Mouse (Mus musculus) midbrain, embryonic 14.5 days (tissue): ENCODE measurements at regions not wholly inside any gene's neighbourhood (a gene's known extent, or its start where the extent isn't known, plus 50 kb on each side); places are given as distances from the start of the nearest gene placed in this dataset.

Experiments used
- ATAC-seq: fragments of 200-750 bp; cut with Nextera tagmentation; 2 replicates; pipeline ENCODE4 v1.8.0; 2017; ENCODE audit warnings: moderate number of reproducible peaks, moderate library complexity; ENCODE audit not compliant: low FRiP score, low TSS enrichment
- DNase-seq: peaks from one replicate; pipeline ENCODE4 v3.0.0-alpha.2; 2015
- H3K27ac ChIP-seq: fragments of 300-500 bp; sonication (generic); replicated peaks from 2 replicates; pipeline ENCODE4 v1.5.1; 2014; ENCODE audit warnings: mild to moderate bottlenecking, low read depth, low read length, moderate library complexity
- H3K27me3 ChIP-seq: fragments of 300-500 bp; sonication (generic); 2 replicates; pipeline ENCODE4 v1.6.1; 2014; ENCODE audit warnings: low read length, control low read depth, mixed read lengths; ENCODE audit not compliant: control insufficient read depth, insufficient read depth
- H3K36me3 ChIP-seq: fragments of 300-500 bp; sonication (generic); 2 replicates; pipeline ENCODE4 v1.6.1; 2014; ENCODE audit warnings: low read length, control low read depth; ENCODE audit not compliant: control insufficient read depth, insufficient read depth
- H3K4me1 ChIP-seq: fragments of 300-500 bp; sonication (generic); 2 replicates; pipeline ENCODE4 v1.6.1; 2014; ENCODE audit warnings: mild to moderate bottlenecking, antibody characterized with exemption, low read length, control low read depth; ENCODE audit not compliant: control insufficient read depth, insufficient read depth
- H3K4me2 ChIP-seq: fragments of 300-500 bp; sonication (generic); 2 replicates; pipeline ENCODE4 v1.6.1; 2014; ENCODE audit warnings: mild to moderate bottlenecking, low read length, moderate library complexity
- H3K4me3 ChIP-seq: fragments of 300-500 bp; sonication (generic); replicated peaks from 2 replicates; pipeline ENCODE4 v1.5.1; 2014; ENCODE audit warnings: low read depth, low read length
- H3K9ac ChIP-seq: fragments of 300-500 bp; sonication (generic); replicated peaks from 2 replicates; pipeline ENCODE4 v1.6.1; 2014; ENCODE audit warnings: mild to moderate bottlenecking, low read length, moderate library complexity
- H3K9me3 ChIP-seq: fragments of 300-500 bp; sonication (generic); 2 replicates; pipeline ENCODE4 v1.6.1; 2016; ENCODE audit warnings: low read length, control low read depth, mixed read lengths; ENCODE audit not compliant: control insufficient read depth
- WGBS: fragments of 180-500 bp; shearing (Covaris S2); extraction: QIAGEN DNeasy Blood & Tissue Kit; methylation state at CpG from one replicate; pipeline ENCODE4 v1.1.7; 2014; 5-methylcytosine and 5-hydroxymethylcytosine counted together

DNA sequence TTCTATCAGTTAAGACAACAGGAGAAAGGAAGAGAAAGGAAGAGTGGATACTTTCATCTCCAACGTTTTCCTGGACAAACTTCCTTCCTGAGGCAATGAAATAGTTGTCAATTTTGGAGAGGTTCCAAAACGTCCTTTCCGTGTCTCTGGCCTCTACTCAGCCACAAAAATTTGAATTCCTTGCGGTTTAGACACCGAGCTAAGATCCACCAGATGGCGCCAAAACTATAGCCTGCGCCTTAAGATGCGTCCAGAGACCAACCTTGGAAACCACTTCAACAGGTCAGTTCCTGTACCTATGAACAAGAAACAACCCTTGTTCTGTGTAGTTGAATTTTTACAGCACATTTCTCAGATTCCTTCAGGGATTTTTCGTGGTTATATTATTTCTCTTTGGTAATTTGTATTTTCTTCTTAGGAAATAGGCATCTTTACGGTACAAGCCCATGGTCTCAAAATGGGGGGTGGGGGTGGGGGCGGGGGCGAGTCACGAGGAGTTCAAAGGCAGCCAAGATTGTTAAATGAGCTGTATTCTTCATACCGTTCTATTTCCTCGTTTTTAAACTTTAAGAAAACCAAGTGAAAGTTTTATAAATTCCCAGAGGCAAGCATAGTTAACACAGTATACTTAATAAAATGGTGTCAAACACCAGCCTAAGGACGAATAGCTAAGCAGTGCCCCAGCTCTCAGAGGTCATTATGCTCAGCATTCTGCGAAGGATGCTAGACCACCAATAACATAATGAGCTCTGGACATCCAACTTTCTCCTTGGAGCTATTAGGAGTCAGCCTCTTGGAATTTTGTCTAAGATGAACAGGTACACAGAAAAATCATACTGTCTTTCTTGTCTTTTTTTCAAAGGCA is 96.2 kb upstream of the Cacna2d1 start:
- WGBS: 35% methylated on average over 17 of the region's 17 CpGs
- ATAC-seq (peak; percentile 77; the same call in 1 of the 2 replicates), DNase-seq (peak; percentile 95)
- Histone ChIP-seq H3K27me3 (no peaks in the 10 kb centered on the region), H3K4me1 (no peaks in the 10 kb centered on the region), H3K27ac (no peak overlapping the region), H3K4me3 (no peak overlapping the region), H3K9ac (no peak overlapping the region), H3K36me3 (no peaks in the 10 kb centered on the region), H3K4me2 (no peak overlapping the region), H3K9me3 (no peaks in the 10 kb centered on the region)

DNA sequence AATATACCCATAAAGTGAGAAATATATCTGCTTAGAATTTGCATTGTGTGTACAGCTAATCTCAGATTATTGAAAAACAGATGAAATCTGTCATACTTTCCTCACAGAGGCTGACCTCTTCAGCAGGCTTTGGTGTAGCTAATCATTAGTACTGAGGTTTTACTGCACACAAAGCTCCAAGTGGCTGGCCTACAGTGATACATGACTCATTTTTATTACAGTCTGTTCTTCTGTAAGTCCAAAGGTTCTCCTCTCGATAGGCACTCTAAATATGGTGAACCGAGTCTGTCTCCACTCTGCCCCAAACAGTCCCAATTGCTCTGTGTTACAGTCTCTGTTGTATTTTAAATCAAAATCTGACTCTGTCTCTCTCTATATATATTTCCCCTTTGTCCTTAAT is 87.7 kb upstream of the Cacna2d1 start:
- no peaks in the 10 kb centered on the region for H3K27me3 ChIP-seq
- no peak for ATAC-seq
- no peaks in the 10 kb centered on the region for H3K9me3 ChIP-seq
- no peak overlapping the region for H3K4me2 ChIP-seq
- 92% methylated on average over 2 of the region's 2 CpGs for WGBS
- peaks cover 6% of the 10 kb centered on the region; the same call in 1 of the 2 replicates for H3K4me1 ChIP-seq
- no peak overlapping the region for H3K9ac ChIP-seq
- DNase-seq: no peak
- H3K27ac ChIP-seq: no peak overlapping the region
- no peak overlapping the region for H3K4me3 ChIP-seq
- no peaks in the 10 kb centered on the region for H3K36me3 ChIP-seq

DNA sequence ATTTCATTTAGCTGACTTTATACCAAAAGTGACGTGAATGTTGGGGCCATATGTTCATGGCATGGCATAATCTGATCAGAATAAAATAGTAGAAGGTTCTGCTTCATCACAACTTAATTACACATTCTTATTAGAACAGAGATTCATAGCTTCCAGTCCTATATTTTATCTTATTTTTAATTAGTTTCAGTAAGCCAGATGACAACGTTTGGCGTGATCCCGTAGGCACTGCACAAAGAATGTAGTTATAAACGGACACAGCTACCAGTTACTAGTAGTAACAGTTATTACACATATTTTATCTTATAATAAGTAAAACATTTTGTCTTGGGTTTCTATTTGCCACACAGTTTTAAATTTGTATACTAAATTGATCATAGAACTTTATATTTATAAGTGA is 85.0 kb upstream of the Cacna2d1 start:
- H3K9me3 ChIP-seq: no peaks in the 10 kb centered on the region
- H3K4me3 ChIP-seq: no peak overlapping the region
- no peaks in the 10 kb centered on the region for H3K36me3 ChIP-seq
- H3K4me1 ChIP-seq: peaks cover 6% of the 10 kb centered on the region; the same call in 1 of the 2 replicates
- H3K4me2 ChIP-seq: no peak overlapping the region
- WGBS: 63% methylated on average over 5 of the region's 5 CpGs
- ATAC-seq (no peak), DNase-seq (peak; percentile 13)
- H3K27ac ChIP-seq: no peak overlapping the region
- H3K9ac ChIP-seq: no peak overlapping the region
- H3K27me3 ChIP-seq: no peaks in the 10 kb centered on the region

DNA sequence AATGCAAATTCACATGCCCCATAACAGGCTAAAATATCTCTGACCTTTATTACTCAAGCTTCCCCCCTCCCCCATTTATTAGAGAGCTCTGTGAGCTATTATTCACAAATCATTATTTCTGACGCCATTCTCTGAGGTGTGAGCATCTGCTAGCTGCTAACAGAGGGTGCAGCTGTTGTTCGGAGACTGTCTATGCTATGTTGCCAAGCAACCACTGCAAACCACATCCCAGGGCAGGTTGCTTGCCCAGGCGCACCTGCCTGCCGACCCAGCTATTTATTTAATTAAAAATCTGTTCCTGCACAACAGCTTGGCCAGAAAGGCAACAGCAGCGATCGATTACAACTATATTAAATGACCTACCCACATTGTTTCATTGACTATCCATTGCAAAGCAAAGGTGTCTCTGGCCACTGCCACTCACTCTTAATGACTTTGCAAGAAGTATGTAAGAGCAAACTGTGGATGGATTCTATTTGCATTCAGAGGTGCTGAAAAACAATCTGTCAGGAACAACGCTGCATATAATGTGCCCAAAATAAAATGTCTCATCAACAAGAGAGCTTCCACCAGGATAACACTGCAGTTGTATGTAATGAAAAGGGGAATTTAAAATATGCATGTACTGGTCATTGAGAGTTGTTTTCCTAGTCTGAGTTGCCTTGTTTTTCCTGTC is 84.2 kb upstream of the Cacna2d1 start:
- Histone ChIP-seq H3K27ac (peak overlapping the region; percentile 66), H3K9me3 (no peaks in the 10 kb centered on the region), H3K27me3 (no peaks in the 10 kb centered on the region), H3K4me1 (peaks cover 6% of the 10 kb centered on the region; the same call in 1 of the 2 replicates), H3K4me3 (no peak overlapping the region), H3K36me3 (no peaks in the 10 kb centered on the region), H3K4me2 (peak overlapping the region; percentile 40), H3K9ac (no peak overlapping the region)
- DNase-seq: peak; percentile 80
- ATAC-seq: peak; percentile 95
- WGBS: 26% methylated on average over 7 of the region's 7 CpGs

DNA sequence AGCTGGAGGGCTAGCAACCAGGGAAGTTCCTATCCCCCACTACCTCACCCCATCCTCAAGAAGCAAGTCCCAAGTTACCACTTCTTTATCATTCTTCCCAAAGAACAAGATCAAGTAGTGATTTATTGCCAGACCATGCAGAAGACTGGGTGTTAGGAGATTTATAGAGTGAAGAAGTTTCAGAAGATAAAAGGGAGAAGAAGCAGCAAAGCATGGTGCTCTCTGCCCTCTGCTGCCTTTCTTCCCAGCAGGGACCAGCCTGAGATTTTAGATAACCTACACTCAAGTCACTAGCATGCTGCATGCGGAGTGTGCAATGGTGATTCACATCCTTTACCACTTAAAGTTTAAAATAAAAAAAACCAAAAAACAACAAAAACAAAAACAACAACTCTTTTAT is 79.7 kb upstream of the Cacna2d1 start:
- no peaks in the 10 kb centered on the region for H3K9me3 ChIP-seq
- no peak overlapping the region for H3K4me2 ChIP-seq
- no peak for ATAC-seq
- no peak overlapping the region for H3K9ac ChIP-seq
- 74% methylated on average over 1 of the region's 1 CpGs for WGBS
- H3K4me3 ChIP-seq: no peak overlapping the region
- no peaks in the 10 kb centered on the region for H3K36me3 ChIP-seq
- H3K4me1 ChIP-seq: peaks cover 6% of the 10 kb centered on the region; the same call in 1 of the 2 replicates
- no peak overlapping the region for H3K27ac ChIP-seq
- no peak for DNase-seq
- no peaks in the 10 kb centered on the region for H3K27me3 ChIP-seq

DNA sequence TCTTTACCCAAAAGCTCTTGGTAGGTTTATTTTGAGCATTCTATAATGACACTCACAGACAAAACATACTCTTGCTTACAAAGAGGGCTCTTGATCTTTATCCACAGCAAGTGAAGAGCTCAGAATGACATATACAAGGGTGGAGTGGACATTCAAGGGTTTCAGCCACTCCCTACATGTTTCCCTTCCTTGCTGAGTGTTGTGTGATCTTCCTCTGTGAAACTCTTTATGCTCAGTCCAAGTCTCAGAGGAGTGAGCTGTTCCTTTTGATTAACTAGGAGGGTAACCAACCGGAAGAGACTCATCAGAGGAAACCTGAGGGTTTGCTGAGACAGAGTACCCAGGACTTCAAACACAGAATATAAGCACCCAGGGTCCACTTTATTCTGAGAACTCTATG is 77.5 kb upstream of the Cacna2d1 start:
- Histone ChIP-seq H3K4me3 (no peak overlapping the region), H3K9ac (no peak overlapping the region), H3K4me2 (no peak overlapping the region), H3K27me3 (no peaks in the 10 kb centered on the region), H3K9me3 (no peaks in the 10 kb centered on the region), H3K4me1 (no peaks in the 10 kb centered on the region), H3K27ac (no peak overlapping the region), H3K36me3 (no peaks in the 10 kb centered on the region)
- 32% methylated on average over 1 of the region's 1 CpGs for WGBS
- ATAC-seq (no peak), DNase-seq (no peak)

DNA sequence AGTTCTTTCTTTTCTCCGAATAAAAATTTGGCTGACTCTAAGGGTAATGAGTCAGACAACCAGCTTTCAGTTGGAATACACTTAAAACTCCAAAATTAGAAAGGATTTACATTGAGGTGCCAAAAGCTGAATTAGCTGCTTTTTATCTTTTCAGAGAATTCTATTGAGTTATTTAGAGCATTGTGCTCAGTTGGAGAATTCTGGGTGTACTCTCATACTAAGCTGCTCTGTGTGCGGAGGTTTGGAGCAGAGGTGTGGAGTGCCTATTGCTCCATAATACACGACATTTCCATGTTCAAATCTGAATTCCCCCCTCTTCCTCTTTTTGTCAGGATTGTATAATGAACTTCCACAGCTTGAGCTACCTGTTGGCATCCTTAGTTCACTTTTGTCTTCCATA is 60.4 kb upstream of the Cacna2d1 start:
- Histone ChIP-seq H3K27me3 (no peaks in the 10 kb centered on the region), H3K9me3 (no peaks in the 10 kb centered on the region), H3K9ac (no peak overlapping the region), H3K27ac (no peak overlapping the region), H3K36me3 (no peaks in the 10 kb centered on the region), H3K4me2 (no peak overlapping the region), H3K4me3 (no peak overlapping the region), H3K4me1 (no peaks in the 10 kb centered on the region)
- WGBS: 88% methylated on average over 3 of the region's 3 CpGs
- ATAC-seq (no peak), DNase-seq (no peak)

DNA sequence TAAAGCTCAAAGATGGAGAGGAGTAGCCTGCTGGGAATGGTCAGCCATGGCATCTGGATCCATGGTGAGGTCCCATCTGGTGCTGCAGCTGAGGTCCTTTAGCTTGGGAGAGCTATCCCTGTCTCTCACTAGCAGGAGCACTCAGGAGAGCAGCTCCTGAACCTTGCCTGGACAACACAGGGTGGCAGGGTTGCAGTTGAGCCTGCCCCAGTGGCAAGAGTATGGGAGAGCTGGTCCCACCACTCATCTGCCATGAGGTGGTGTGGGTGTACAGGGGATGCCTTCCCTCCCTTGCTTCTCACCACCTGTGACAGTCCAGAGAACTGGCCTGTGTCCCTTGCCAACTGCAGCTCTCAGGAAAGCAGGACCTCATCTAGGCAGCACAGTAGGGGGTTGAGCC is 51.5 kb upstream of the Cacna2d1 start:
- ATAC-seq: no peak

More for the DNA sequence above, 51.5 kb upstream of the Cacna2d1 start:
- no peaks in the 10 kb centered on the region for H3K9me3 ChIP-seq
- H3K4me1 ChIP-seq: no peaks in the 10 kb centered on the region
- no peak overlapping the region for H3K27ac ChIP-seq
- no peak overlapping the region for H3K4me3 ChIP-seq
- no peak overlapping the region for H3K9ac ChIP-seq
- no peak for DNase-seq
- no peaks in the 10 kb centered on the region for H3K27me3 ChIP-seq
- H3K4me2 ChIP-seq: no peak overlapping the region
- H3K36me3 ChIP-seq: no peaks in the 10 kb centered on the region
